Mouse (Mus musculus) forelimb bud, embryonic 11.5 days (tissue): ENCODE results near the gene Vmn1r27.

ENCODE experiments used
- DNase-seq: peaks from one replicate; pipeline ENCODE4 v3.0.0-alpha.2; 2012; ENCODE audit warnings: low read depth, low spot score

Gene Vmn1r27

DNA sequence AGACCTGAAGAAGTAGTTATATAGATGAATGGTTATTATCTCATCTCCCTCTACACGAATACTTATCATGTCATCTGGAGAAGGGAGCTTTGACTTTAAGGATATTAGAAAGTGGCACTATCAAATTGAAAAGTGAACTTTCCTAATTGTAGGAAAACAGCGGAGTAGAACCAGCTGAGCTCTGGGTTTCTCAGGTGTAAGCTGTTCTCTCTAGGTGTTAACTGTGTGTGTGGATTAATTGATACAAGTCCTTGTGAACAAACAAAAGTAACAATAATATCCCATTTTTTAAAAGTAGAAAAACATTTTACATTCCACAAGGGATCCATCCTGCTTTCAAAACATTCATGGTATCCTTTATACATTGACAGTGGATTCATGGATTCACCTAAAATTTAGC lies at the start of gene Vmn1r27:
Gene Vmn1r27, minus strand, starts transcription at position 101 of the 400 bp plus-strand sequence.
- DNase-seq: no peak

- no peak for DNase-seq
Observed at GRCm38 (mm10) chr6:58261737-58262136, 43.1 kb upstream of the Vmn1r27 start, which contains the start of gene Vmn1r28. Vmn1r28 (plus strand) TSS chr6:58262037.

DNA sequence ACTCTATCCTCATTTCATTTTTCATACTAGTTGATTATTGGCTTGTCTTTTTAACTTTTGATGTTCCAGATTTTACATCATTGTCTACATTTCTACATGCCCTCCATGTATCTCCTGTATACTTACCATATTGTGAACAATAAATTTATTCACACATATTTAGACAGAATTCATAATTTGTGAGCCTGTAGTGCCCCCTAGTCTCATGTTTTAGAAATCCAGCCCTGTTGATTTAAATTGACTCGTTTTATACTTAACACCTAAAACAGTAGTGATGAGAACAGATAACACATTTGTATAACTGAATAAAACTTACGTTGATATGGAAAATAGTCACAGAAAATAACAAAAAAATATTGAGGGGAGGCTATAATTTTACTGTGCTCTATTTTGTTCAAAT lies 2.5 kb downstream of the Vmn1r27 start:
- DNase-seq: no peak
